Mouse (Mus musculus) adipocyte (in vitro differentiated cells): ENCODE results near the gene Scamp3.
A peak's percentile ranks its signal among the peaks of the same experiment; 100 is the strongest.
"Not testable (repeated sequence)": the region's sequence is repeated elsewhere in the genome, so short reads cannot be mapped to it uniquely, and the experiment has no call there.

Experiments used
- DNase-seq: peaks from one replicate; pipeline ENCODE4 v3.0.0-alpha.2; 2016; ENCODE audit warnings: low spot score

Gene Scamp3

DNA sequence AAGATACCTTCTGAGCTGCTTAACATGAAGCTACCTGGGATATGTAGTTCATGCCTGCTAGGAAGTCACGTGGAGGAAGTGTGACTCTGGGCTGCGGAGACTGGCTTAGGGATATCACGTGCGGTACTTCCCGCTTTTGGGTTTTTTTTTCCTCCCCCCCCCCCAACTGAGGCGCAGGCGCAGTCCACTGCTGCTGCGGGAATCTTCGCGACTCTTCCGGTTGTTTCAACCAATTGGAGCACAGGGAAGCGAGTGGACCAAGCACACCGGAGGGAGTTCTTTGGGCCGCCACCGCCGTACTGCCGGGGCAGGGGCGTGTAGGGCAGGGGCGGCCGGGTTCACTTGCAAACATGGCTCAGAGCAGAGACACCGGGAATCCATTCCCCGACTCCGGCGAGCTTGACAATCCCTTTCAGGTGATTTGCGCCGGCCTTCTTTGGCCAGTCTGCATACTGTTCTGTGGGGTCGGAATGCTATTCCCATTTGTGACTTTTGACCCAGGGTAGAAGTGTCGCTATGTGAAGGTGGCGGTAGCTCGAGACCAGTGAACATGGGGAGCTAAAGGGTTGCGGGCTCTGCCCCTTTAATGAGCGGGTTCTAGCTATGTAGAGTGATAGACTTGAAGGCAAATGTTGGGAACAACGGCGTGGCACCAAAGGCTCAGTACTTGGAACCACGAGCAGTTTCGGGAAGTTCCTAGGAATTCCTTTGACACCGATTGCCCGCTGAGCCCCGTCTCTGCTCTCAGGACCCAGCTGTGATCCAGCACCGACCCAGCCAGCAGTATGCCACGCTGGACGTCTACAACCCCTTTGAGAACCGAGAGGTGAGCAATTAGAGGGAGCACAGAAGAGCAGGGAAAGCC, at the start of gene Scamp3:
Scamp3 (plus strand) TSS at position 232 of the 865 bp plus-strand sequence.
- DNase-seq: peak; percentile 98

- no peak for DNase-seq
Measured at GRCm38 (mm10) chr3:89129908-89130307, 47.4 kb upstream of the Scamp3 start.

DNA sequence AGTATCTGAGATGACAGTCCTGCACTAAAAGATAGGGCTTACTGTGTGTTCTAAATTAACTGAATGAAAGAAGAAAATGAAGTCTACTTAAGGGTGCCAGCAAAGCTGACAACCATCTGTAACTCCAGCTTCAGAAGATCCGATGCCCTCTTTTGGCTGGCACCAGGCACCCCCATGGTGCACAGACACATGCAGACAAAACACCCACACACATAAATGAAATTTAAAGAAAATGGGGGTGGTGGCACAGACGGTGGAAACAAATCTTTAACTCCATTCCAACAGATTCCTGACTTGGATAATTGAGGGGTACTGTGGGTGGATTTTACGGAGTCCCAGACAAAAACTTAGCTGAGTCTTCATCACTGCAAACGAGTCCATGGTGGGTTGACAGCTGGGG, 45.5 kb upstream of the Scamp3 start:
- no peak for DNase-seq

- DNase-seq: no peak
Measured at GRCm38 (mm10) chr3:89132285-89133062, 44.8 kb upstream of the Scamp3 start.

GRCm38 (mm10) chr3:89133063-89133450, 44.2 kb upstream of the Scamp3 start:
- no peak for DNase-seq

DNA sequence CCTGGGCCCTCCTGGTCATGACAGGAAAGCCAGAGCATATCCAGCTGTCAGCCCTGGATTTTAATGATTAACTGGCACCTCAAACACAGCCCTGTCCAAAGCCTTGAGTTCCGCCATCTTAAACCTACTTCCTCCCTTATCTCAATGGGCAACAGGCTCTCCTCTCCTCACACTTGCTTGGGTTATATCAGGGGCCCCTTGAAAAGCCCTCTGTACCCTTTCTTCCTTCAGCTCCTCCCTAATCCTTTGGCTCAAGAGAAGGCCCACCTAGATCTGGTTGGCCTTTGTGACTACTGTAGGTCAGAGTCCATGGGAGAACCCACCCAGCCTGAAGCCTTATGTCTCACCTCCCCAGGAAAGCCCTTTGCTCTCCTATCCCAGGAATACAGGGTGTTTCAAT, 43.5 kb upstream of the Scamp3 start:
- no peak for DNase-seq

- no peak for DNase-seq
Measured at GRCm38 (mm10) chr3:89135958-89136357, 41.3 kb upstream of the Scamp3 start, which contains the start of gene Pklr. Pklr (plus strand) TSS chr3:89136142.

GRCm38 (mm10) chr3:89136365-89136764, 40.9 kb upstream of the Scamp3 start:
- DNase-seq: no peak

- DNase-seq: no peak
Measured at GRCm38 (mm10) chr3:89144821-89145220, 32.5 kb upstream of the Scamp3 start.

DNA sequence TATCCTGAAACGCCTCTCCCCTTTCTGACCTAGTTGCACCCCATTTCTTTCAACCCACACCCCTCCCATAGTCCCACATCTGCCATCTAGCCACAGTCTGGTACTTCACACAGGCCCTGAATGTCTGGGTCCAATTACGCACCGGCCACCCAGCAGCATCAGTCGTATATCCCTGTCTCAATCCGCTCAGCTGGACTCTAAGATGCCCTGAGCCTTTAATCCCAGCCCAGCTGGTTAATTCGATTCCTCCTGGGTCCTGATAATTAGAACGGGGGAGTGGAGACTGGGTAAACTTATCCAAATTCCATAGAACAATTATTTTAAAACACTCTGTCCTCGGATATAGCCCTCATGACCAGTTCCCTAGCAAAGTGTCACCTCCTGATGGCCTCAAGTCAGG, 31.7 kb upstream of the Scamp3 start:
- no peak for DNase-seq

- no peak for DNase-seq
Measured at GRCm38 (mm10) chr3:89147101-89147978, 29.9 kb upstream of the Scamp3 start.

- no peak for DNase-seq
Measured at GRCm38 (mm10) chr3:89147979-89148311, 29.3 kb upstream of the Scamp3 start.

- no peak for DNase-seq
Measured at GRCm38 (mm10) chr3:89148567-89148966, 28.7 kb upstream of the Scamp3 start.

GRCm38 (mm10) chr3:89152084-89152835, 25.0 kb upstream of the Scamp3 start:
- no peak for DNase-seq

- no peak for DNase-seq
Measured at GRCm38 (mm10) chr3:89156951-89157350, 20.3 kb upstream of the Scamp3 start.

DNA sequence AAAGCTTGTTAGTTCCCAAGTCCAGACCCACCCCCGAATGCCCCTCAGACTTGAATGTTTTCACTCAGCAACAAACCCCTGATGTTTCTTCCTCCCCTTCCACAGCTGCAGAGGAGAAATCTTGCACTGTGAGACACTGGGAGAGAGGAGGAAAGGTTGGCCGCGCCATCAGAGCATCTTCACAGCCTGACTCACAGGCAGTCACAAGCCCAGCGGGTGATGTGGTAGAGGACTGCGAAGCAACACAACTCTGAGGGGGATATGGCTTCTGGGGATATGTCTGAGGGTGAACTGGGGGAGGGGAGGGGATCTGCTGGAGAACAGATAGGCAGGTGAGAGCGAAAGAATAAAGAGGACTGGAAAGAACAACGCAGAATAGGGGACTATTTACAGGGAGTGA, 18.6 kb upstream of the Scamp3 start:
- DNase-seq: no peak

- peak; percentile 39 for DNase-seq
Measured at GRCm38 (mm10) chr3:89159211-89159610, 18.1 kb upstream of the Scamp3 start.

DNA sequence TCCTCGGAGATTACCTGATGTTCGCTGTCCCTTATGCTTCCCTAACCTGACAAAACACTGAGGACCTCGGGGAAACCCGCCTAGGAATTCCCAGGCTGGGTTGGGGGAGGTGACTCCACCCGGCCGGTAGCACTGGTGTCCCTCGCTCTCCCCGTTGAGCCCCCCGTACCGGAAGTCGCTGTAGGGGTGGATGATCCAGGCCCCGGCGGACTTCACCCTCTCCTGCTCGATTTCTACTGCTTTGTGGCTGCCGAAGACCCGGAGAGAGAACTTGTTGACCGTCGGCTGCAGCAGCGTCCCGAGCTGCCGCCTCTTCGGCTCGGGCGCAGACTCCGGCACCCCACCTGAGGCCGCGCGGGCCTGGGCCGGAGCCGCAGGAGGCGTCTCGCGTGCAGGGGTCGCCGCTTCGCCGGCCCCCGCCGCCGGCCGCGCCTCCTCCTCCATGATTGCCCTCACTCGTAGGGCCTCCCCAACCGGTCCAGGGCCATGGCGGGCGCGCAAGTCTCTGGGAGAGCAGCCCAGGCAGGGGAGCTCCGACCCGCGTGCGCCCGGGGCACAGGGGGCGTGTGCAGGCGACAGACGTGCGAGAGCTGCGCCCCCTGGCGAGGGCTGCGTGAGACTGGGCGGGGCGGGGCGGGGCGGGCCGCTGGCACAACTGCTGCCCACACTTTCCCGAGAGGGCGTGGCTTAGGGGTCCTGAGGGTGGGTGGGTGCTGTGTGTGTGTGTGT, 17.5 kb upstream of the Scamp3 start, which contains the start of gene Hcn3:
Hcn3 (minus strand) TSS at position 581 of the 729 bp plus-strand sequence.
- DNase-seq: no peak

- not testable (repeated sequence) for DNase-seq
Measured at GRCm38 (mm10) chr3:89161207-89161606, 16.1 kb upstream of the Scamp3 start.

DNA sequence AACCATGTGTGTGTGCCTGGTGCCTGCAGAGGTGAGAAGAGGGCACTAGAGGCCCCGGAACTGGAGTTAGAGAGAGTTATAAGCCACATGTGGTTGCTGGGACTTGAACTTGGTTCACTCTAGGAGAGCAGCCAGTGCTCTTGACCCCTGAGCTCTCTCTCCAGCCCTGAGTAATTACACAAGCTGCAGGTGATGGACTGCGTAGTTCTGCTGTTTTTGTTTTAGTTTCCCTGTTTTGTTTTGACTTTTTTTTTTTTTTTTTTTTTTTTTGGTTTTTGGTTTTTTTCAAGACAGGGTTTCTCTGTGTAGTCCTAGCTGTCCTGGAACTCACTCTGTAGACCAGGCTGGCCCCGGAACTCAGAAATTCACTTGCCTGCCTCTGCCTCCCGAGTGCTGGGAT, 15.5 kb upstream of the Scamp3 start:
- no peak for DNase-seq

GRCm38 (mm10) chr3:89163123-89163522, 14.2 kb upstream of the Scamp3 start:
- peak; percentile 32 for DNase-seq
